Mouse (Mus musculus) G1E (cell line): ENCODE measurements around the gene Uchl5. TPM values are rescaled to one million over a fixed set of nuclear protein-coding genes. Genes with fewer than 3 reads are reported as not detected.

ENCODE experiments used
- ATAC-seq: 2 replicates; pipeline ENCODE4 v1.8.0; 2016; ENCODE audit warnings: mild to moderate bottlenecking; ENCODE audit not compliant: insufficient number of reproducible peaks, poor library complexity, low FRiP score, severe bottlenecking; ENCODE audit errors: extremely low read depth
- DNase-seq: peaks from one replicate; pipeline ENCODE4 v3.0.0; 2012; ENCODE audit warnings: low spot score
- H3K27me3 ChIP-seq: 2 replicates; pipeline ENCODE4 v1.6.1; 2012; ENCODE audit warnings: mild to moderate bottlenecking, low read length, inconsistent platforms; ENCODE audit not compliant: insufficient read depth
- H3K36me3 ChIP-seq: replicated peaks from 2 replicates; pipeline ENCODE3; 2012; ENCODE audit warnings: mild to moderate bottlenecking, inconsistent platforms
- H3K4me1 ChIP-seq: 2 replicates; pipeline ENCODE4 v1.6.1; 2012; ENCODE audit warnings: low read depth, low read length, inconsistent platforms, mixed read lengths; ENCODE audit not compliant: insufficient read depth
- H3K4me3 ChIP-seq: 2 replicates; pipeline ENCODE4 v1.5.1; 2012; ENCODE audit warnings: low read depth, mild to moderate bottlenecking, inconsistent platforms, low read length, moderate library complexity, mixed read lengths
- H3K9me3 ChIP-seq: replicated peaks from 2 replicates; pipeline ENCODE4 v1.6.1; 2012; ENCODE audit warnings: inconsistent platforms
- CTCF ChIP-seq: IDR thresholded peaks from 2 replicates; pipeline ENCODE4 v1.5.1; 2012; ENCODE audit warnings: low read depth, low read length, inconsistent platforms, mixed read lengths
- GATA1 ChIP-seq: IDR thresholded peaks from 2 replicates; pipeline ENCODE4 v1.6.1; 2012; ENCODE audit warnings: borderline replicate concordance, low read length, inconsistent platforms, mixed read lengths
- GATA2 ChIP-seq: IDR thresholded peaks from 2 replicates; pipeline ENCODE4 v1.6.1; 2012; ENCODE audit warnings: low read depth, low read length, inconsistent platforms, borderline replicate concordance
- POLR2AphosphoS5 ChIP-seq: IDR thresholded peaks from 2 replicates; pipeline ENCODE4 v1.6.1; 2012; ENCODE audit warnings: low read depth, low read length, inconsistent platforms; ENCODE audit not compliant: insufficient replicate concordance
- TAL1 ChIP-seq: conservative IDR thresholded peaks from 2 replicates; pipeline ENCODE4 v1.6.1; 2012; ENCODE audit warnings: low read depth, low read length, inconsistent platforms, mixed read lengths
- polyA plus RNA-seq: library from polyadenylated mRNA; stranded (reverse); fragments of >175 nt; gene quantifications from 2 replicates; pipeline ENCODE4 v1.2.3, GENCODE M21; 2012
- total RNA-seq, 2 experiments: library from RNA; stranded (forward) in 1 of 2; stranded (reverse) in 1 of 2; fragments of 200-1000 nt in 1 of 2; fragments of >200 nt in 1 of 2; fragmentation: Nextera tagmentation in 1 of 2; gene quantifications; 2 replicates each; pipeline ENCODE4 v1.2.3; 2014 to 2017

Gene Uchl5
- total RNA-seq (2014; fragmentation: Nextera tagmentation): 171 and 188 TPM in 2 replicates
- 165 and 220 TPM in 2 replicates for total RNA-seq (2017)
- 206 and 243 TPM in 2 replicates for polyA plus RNA-seq

- peak within 1 kb of the TSS; percentile 74 for H3K4me3 ChIP-seq
- peak; percentile 98 for DNase-seq
- no peaks in the 10 kb centered on the region for H3K27me3 ChIP-seq
- H3K36me3 ChIP-seq: peaks cover 19% of the 10 kb centered on the region
- no peak for TF ChIP-seq GATA2
- TF ChIP-seq POLR2AphosphoS5: no peak
- TF ChIP-seq GATA1: no peak
- no peak for TF ChIP-seq CTCF
- TF ChIP-seq TAL1: no peak
- peaks cover 53% of the 10 kb centered on the region for H3K4me1 ChIP-seq
- peak; percentile 88 for ATAC-seq
- no peaks in the 10 kb centered on the region for H3K9me3 ChIP-seq
These were observed at the start of gene Uchl5, which contains the start of gene Trove2 for GRCm38 (mm10) chr1:143776446-143777411. Gene Uchl5 (plus strand): TSS chr1:143777272. Gene Trove2 (minus strand): TSS chr1:143777068.

GRCm38 (mm10) chr1:143727701-143728445 is 49.2 kb upstream of the Uchl5 start:
- no peak for DNase-seq
- H3K9me3 ChIP-seq: peaks cover 3% of the 10 kb centered on the region; the same call in 1 of the 2 replicates
- no peaks in the 10 kb centered on the region for H3K36me3 ChIP-seq
- H3K27me3 ChIP-seq: no peaks in the 10 kb centered on the region
- H3K4me3 ChIP-seq: no peak overlapping the region; the same call in 1 of the 2 replicates
- no peak for TF ChIP-seq TAL1
- no peak for TF ChIP-seq GATA2
- TF ChIP-seq POLR2AphosphoS5: no peak
- no peak for TF ChIP-seq GATA1
- peaks cover 71% of the 10 kb centered on the region for H3K4me1 ChIP-seq
- ATAC-seq: no peak

- no peaks in the 10 kb centered on the region for H3K36me3 ChIP-seq
- peaks cover 49% of the 10 kb centered on the region for H3K4me1 ChIP-seq
- DNase-seq: peak; percentile 27
- no peak overlapping the region for H3K4me3 ChIP-seq
- no peak for TF ChIP-seq GATA1
- peak; percentile 88 for TF ChIP-seq CTCF
- TF ChIP-seq TAL1: no peak
- no peak for TF ChIP-seq POLR2AphosphoS5
- no peak for TF ChIP-seq GATA2
- H3K27me3 ChIP-seq: no peaks in the 10 kb centered on the region
- peaks cover 3% of the 10 kb centered on the region; the same call in 1 of the 2 replicates for H3K9me3 ChIP-seq
- ATAC-seq: peak; percentile 62
These were observed 46.2 kb upstream of the Uchl5 start for GRCm38 (mm10) chr1:143730899-143731298.

- H3K9me3 ChIP-seq: peaks cover 3% of the 10 kb centered on the region; the same call in 1 of the 2 replicates
- peaks cover 42% of the 10 kb centered on the region for H3K4me1 ChIP-seq
- no peak overlapping the region for H3K4me3 ChIP-seq
- ATAC-seq (no peak), DNase-seq (no peak)
- H3K27me3 ChIP-seq: no peaks in the 10 kb centered on the region
- H3K36me3 ChIP-seq: no peaks in the 10 kb centered on the region
- TF ChIP-seq GATA1 (no peak), CTCF (no peak), TAL1 (no peak), GATA2 (no peak), POLR2AphosphoS5 (no peak)
These were observed 45.4 kb upstream of the Uchl5 start for GRCm38 (mm10) chr1:143731691-143732090.

- H3K9me3 ChIP-seq: peaks cover 3% of the 10 kb centered on the region; the same call in 1 of the 2 replicates
- H3K36me3 ChIP-seq: no peaks in the 10 kb centered on the region
- H3K4me3 ChIP-seq: no peak overlapping the region
- H3K27me3 ChIP-seq: no peaks in the 10 kb centered on the region
- no peak for DNase-seq
- TF ChIP-seq GATA1 (no peak), TAL1 (no peak), GATA2 (no peak), CTCF (no peak), POLR2AphosphoS5 (no peak)
- peaks cover 38% of the 10 kb centered on the region for H3K4me1 ChIP-seq
- ATAC-seq: no peak
These were observed 43.1 kb upstream of the Uchl5 start for GRCm38 (mm10) chr1:143733914-143734410.

- peak; percentile 41 for DNase-seq
- Histone ChIP-seq H3K36me3 (peaks cover 23% of the 10 kb centered on the region), H3K4me1 (peaks cover 38% of the 10 kb centered on the region), H3K9me3 (no peaks in the 10 kb centered on the region), H3K27me3 (no peaks in the 10 kb centered on the region), H3K4me3 (peak overlapping the region; percentile 77)
- TF ChIP-seq GATA1 (no peak), GATA2 (no peak), POLR2AphosphoS5 (no peak), CTCF (no peak), TAL1 (no peak)
- no peak for ATAC-seq
These were observed 38.3 kb upstream of the Uchl5 start for GRCm38 (mm10) chr1:143738811-143739210.
